Mouse (Mus musculus) layer of hippocampus, postnatal 14 days (tissue): ENCODE results near the gene Polr3e. TPM values are rescaled to one million over a fixed set of nuclear protein-coding genes. Genes with fewer than 3 reads are reported as not detected.
A peak's percentile ranks its signal among the peaks of the same experiment; 100 is the strongest.
"Not testable (repeated sequence)": the region's sequence is repeated elsewhere in the genome, so short reads cannot be mapped to it uniquely, and the experiment has no call there.

ENCODE experiments used
- DNase-seq, 2 experiments: peaks; one replicate each; pipeline ENCODE4 v3.0.0; 2021 to 2022; ENCODE audit warnings: low spot score in 2 of 2, mixed read lengths in 1 of 2
- total RNA-seq, 2 experiments: library from RNA; stranded (reverse); gene quantifications; 2 replicates each; pipeline ENCODE4 v1.2.3; 2021

Gene Polr3e
- total RNA-seq, 2 experiments from 2014 or later = 26.7 to 27.6 TPM

DNA sequence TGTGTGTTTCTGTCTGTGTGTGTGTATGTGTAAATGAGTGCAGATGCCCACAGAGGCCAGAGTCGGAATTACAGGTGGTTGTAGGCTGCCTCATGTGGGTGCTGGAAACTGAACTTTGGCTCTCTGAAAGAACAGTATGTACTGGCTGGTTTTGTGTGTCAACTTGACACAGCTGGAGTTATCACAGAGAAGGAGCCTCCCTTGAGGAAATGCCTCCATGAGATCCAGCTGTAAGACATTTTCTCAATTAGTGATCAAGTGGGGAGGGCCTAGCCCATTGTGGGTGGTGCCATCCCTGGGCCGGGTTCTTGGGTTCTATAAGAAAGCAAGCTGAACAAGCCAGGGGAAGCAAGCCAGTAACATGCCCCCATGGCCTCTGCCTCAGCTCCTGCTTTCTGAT, 54.9 kb downstream of the Polr3e start:
- not testable (repeated sequence) for DNase-seq

DNA sequence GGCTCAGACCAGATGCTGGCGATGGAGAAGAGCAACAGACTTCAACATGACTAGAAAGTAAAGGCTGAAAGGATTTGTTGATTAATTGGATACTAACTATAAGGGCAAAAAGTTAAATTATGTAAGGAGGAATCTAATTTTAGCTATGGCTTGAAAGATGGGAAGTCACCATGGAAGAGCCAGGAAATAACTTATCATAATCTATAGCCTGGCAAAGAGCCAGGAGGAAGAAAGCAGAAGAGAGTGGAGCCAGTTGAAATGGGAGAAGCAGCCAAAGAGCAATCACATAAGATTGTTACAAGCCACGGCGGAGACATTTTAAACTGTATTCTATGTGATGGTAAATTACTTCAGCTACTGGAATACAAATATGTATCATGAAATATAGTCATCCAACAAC, 56.5 kb downstream of the Polr3e start:
- DNase-seq = no peak

DNA sequence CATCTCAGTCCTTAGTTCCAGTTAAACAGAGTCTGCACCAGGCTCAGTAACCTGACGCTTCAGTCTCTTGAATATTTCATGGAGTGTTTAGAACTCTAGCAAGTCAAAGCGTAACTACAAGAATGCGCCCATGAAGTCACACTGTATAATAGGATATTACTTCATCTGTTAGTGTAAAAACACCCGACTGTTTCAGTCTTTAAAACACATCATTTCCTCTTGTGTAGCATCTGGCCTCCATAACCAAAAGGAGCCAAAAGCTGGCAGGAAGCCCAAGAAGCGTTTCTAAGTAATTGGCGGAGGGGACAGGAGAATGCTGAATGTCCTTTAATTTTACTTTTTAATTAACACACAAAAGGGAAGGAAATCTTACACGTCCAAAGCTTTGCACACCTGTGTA, 59.5 kb downstream of the Polr3e start:
- DNase-seq = no peak

DNA sequence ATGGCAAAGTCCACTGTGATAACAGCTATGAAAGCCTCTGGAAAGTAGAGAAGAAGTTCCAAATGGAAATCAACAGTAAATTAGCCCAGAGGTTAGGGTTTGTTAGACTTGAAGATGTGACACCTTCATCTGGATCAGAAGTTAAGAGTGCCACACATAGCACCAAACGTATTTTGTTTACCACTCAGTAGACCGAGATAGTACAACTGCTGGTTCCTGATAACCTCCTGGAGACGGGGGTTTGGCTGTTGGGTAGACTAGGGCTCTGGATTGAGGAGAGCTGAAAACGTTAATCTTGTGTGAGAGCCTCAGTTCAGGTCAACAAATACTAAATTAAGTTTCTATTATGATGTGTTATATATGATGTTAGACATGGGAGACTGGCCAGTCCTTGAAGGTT, 62.5 kb downstream of the Polr3e start:
- DNase-seq = no peak

DNA sequence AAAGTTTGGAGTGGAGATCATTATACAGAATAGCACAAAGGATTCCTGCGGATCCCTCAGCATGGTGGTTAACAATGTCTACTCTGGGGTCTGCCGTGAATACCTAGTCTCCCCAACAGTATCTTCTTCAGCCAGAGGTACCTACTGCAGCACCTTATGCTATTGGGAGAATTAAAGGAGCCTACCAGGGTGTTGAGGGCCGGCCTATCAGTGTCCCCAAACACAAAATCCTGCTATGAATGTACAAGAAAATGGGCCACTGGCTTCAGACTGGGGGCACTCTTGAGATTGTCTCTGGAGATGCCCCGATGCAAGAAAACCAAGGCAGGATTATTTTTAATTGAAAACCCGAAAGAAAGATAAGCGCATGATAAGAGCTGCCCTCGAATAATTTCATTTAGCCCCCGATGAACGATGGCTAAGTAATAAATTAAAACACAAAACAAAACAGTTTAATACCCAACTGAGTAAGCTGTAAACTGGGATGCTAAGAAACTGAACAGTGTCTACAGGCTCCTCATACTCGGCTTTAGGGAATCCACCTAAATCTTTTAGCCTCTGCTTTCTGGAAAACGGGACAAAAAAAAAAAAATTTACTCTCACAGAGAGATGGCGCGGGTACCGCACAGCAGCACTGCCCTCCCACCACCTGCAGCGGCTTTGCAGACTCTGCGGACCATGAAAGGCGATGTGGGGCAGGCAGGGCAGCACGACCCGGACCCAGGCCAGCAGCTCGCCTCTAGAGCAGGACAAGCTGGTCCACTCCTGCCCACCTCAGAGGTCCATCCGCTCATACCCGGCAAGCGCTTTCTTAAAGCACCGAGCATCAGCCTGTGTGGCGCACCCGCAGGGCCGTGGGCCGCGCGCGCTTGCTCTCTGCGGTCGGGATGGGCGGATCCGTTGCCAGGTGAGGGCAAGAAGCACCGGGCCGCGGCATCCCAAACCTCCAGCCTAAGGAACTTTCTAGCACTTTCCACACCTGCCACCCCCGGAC, 63.7 kb downstream of the Polr3e start:
- DNase-seq = peak in 1 of 2 experiments; percentile 27

DNA sequence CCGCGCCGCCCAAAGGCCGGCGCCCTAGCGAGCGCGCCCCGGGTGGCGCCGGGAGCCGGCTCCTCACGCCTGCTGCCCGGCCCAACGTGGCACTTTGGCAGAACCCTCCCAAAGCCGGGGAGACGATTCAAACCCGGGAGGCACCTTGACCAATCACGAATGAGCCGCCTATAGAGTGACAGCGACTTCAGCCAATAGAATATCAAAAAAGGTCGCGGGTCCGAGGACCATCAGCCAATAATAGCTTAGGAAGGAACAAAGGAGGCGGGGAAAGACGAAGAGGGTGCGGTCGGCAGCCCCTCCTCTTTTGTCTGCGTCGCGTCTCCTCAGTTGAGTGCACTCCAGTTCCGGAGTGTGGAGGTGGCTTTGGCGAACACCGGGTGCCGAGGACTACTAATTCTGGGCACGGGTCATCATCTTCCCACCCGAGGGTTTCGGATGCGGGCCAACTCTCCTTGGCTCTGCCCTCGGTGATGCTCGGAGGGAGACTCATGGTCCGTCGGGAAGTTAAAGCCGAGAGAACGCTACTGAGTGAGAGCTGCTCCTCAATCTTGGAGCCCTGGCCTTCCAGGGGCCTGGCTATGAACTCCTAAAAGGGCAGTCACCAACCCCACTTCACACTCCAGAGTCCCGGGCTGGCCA, 64.8 kb downstream of the Polr3e start, which contains the start of the genes Cdr2 and Mfsd13b:
Cdr2 (minus strand) TSS at position 113 of the 642 bp plus-strand sequence.
Mfsd13b (plus strand) TSS at position 310 of the 642 bp plus-strand sequence.
- DNase-seq = peak; percentile 93 to 98

DNA sequence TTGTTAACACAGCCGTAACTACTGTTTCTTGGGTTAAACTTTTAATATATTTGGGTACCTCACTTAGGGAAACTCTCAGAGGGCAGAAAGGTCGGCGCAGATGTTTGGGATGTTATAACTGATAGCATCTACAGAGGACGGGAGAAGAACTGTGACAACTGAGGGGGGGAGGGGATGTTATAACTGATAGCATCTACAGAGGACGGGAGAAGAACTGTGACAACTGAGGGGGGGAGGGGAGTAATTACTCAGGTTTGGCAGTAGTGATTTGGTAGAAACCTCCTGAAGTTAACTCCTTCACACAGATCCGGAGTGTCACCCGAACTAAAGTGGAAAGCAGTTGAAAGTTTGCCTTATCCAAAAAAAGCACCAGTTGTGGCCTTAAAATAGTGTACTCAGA, 65.4 kb downstream of the Polr3e start:
- no peak for DNase-seq

DNA sequence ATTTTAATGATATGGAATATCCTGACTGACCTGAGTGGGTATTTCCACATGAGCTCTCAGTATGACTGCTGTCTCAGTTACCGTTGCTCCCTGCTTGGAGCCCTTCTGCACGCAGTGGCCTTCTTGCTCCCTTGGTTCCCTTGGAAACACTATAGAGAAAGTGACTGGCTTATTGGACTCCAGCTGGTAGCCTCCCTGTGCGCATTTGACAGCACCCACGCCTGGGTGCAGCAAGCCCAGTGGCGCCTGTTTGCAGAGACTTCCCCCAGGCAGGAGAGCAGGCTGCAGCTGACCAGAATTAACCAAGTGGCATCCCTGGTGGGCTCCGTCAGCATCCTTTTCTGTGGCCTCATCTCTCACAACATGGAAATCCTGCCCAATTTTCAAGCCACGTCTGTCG, 73.6 kb downstream of the Polr3e start:
- peak in 1 of 2 experiments; percentile 13 for DNase-seq

Other genes starting within 250 kb of the Polr3e start
- not detected for gene Pdzd9, start 247.4 kb upstream of the Polr3e start, total RNA-seq
- gene Mosmo, start 240.1 kb upstream of the Polr3e start, total RNA-seq = 10 to 100 TPM; 55.0 to 63.7 TPM
- gene Vwa3a, start 178.4 kb upstream of the Polr3e start, total RNA-seq = 10 to 100 TPM; 10.4 to 12.3 TPM
- gene Gm5737, start 105.4 kb upstream of the Polr3e start, total RNA-seq = not detected
- gene Eef2k, start 74.9 kb upstream of the Polr3e start, total RNA-seq = 10 to 100 TPM; 35.5 to 38.1 TPM
- 1 to 10 TPM; 3.8 to 4.3 TPM for gene Cdr2, start 64.6 kb downstream of the Polr3e start, total RNA-seq
- gene Mfsd13b, start 64.8 kb downstream of the Polr3e start, total RNA-seq = under 1 TPM; 0.60 to 0.72 TPM
- 10 to 100 TPM; 70.7 to 74.3 TPM for gene Mettl9, start 116.7 kb downstream of the Polr3e start, total RNA-seq
- gene Igsf6, start 156.8 kb downstream of the Polr3e start, total RNA-seq = under 1 TPM in 1 of 2 experiments, not detected in 1; 0.35 TPM
- 1 to 10 TPM; 1.2 to 2.8 TPM for gene Otoa, start 163.9 kb downstream of the Polr3e start, total RNA-seq